Mouse (Mus musculus) mature B cell (primary cell): ENCODE data around the gene Tbxas1.

ENCODE experiments used
- in situ Hi-C: fragments of 300-500 bp; cut with MboI; formaldehyde crosslinking; loops from 2 replicates; pipeline ENCODE4 v1.14.3; 2019

Tbxas1 gene

DNA sequence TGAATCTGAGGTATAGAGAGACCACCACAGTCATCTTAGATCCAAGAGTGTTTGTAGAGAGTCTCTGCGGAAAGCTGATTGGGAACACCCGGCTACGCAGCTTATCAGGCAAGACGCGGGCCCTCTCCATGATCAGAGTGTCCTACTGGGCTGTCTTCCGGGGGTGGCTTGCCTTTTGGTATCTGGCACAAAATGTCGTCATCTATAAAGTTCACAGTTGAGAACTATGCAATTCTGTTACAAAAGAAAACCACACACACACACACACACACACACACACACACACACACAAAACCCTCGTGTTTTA is 46.6 kb downstream of the Tbxas1 start:
- in situ Hi-C loops = loop anchor here (25.0 kb wide), 1 partner anchor 184 kb away; no protein-coding TSS in a partner anchor

DNA sequence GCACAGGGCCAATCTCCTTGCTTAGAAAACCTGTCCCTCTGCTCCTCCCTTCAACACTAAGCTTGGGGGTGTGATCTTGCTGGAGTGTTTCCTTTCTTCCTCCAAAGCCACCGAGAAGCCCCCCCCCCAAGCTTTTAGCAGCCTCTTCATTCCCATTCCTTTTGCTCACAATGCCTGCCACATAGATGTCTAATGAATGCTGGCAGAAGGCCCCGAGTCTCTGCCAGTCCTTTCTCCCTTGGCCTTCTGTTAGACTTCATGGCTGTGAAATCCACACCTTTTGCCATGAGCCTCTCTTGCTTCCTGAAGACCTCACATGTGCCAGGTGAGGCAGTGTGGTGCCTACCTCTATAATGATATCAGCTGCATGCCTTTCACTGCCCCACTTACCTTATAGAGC is 47.3 kb downstream of the Tbxas1 start:
- in situ Hi-C loops = loop anchor here (25.0 kb wide), 1 partner anchor 185 kb away; no protein-coding TSS in a partner anchor

DNA sequence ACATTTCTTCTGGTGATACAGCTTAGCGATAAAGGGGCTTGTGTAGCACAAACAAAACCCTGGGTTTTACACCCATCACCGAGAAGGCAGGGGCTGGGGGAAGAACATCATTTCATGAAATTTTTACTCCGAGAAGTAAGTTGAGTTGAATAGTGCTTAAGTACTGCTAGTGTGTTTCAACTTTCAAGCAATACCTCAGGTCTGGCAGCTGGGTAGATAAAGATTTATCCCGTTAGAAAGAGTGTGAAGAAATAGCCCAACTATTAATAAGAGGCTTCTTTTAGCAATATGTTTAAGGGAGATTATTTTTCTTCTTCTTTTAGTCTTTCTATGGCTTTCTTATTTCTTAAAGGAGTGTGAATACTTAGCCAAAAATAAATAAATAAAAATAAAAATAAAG is 48.2 kb downstream of the Tbxas1 start:
- in situ Hi-C loops = loop anchor here (25.0 kb wide), 1 partner anchor 186 kb away; no protein-coding TSS in a partner anchor

DNA sequence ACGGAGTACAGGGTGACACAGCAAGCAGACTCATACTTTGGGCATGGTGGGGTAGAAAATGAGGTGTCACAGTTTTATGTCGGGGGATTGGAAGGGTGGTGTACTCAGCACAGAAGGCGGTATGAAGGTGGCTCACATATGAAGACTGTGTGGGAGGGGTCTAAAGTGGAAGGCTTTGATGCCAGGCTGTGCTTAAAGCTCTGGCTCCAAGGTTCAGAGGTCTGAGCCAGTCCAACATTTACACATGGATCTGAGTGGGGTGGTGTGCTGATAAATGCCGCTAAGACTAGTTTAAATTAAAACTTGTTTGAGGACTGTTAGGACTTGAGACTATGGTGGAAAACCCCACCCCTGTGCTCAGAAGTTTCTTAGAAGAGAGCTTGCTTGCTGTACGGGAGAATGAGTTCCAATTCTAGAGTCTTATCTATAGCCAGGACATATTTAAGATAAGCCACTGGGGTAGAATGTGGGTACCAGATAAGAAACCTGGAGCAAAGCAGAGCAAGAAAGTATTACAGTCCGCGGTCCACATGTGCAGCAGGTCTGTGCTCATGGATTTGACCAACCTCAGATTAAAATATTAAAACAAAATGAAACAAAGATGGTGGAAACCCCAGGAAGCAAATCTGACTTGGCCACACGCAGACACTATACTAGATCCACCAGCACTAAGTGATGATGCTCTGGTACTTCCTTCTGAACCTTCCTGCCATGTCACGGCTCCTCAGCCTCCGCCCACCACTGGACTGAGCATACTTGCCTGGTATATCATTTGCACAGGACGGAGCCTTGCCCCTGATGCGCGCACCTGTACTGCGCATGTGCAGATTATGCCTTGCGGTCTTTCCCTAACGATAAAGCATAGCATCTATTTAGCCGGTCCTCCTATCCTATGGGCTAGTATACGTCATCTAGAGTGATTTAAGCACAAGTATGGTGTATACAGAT is 48.9 kb downstream of the Tbxas1 start:
- in situ Hi-C loops = loop anchor here (25.0 kb wide), 1 partner anchor 187 kb away; no protein-coding TSS in a partner anchor

DNA sequence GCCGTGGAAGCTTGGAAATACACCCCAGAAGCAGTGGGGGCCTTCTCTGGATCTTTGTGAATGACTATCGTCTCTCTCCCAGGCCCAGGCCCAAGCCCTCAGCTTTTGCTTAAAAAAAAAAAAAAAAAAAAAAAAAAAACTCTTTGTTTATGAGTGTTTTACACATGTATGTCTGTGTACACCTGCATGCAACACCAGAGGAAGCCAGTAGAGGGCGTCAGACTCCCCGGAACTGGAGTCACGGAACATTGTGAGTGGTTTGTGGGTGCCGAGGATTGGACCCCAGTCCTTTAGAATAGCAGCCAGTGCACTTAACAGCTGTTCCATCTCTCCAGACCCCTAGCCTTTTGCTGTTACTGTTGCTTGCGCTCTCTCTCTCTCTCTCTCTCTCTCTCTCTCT is 50.5 kb downstream of the Tbxas1 start:
- in situ Hi-C loops = no loop called here

DNA sequence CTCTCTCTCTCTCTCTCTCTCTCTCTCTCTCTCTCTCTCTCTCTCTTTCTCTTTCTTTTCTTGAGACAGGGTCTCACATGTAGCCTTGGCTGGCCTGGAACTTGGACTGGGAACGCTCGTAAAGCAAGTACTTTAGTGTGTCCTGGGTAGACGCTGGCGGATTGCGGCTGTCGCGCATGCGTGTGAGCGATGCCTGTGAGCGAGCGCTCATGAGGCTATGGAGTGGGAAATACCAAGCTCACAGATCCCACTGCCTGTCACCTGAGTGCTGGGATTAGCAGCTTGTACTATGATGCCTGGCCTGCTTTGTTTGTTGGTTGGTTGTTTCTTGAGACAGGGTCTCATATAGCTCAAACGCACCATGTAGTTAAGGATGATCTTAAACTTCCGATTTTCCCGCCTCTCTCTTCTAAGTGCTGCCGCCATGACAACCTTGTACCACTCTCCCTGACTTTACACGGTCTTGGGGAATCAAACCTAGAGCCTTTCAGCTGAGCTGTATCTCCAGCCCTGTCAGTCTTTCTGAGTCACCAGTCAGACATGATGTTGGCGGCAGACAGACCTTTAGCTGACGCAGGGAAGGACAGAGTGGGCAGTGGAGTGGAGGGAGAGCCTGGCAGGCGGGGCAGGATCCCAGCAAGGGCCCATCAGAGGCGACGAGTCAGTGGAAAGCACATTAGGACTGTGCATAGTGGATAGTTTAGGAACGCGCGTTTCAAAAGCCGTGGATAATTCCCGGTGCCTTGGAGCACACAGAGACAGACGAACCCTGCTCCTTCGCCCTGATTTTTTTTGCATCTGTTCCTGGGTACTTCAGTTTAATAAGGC is 51.1 kb downstream of the Tbxas1 start:
- in situ Hi-C loops = no loop called here

DNA sequence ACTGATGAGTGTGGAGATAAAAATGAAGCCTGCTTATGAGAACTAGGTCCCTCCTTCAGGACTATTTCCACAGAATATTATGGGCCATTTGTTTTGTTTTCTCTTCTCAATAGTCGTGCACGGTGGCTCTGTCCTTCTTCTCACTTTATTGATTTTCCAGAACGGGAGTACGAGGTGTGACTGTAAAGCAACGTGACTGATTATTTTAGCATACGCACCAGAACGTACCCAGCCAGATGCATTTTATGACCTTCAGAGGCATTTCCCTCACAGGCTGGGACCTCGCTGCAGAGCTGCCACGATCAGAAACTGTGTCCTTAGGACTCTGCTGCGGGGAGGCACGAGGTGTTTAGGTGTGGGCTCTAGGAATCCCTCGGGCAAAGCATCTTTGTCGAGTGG is 51.8 kb downstream of the Tbxas1 start:
- in situ Hi-C loops = no loop called here

DNA sequence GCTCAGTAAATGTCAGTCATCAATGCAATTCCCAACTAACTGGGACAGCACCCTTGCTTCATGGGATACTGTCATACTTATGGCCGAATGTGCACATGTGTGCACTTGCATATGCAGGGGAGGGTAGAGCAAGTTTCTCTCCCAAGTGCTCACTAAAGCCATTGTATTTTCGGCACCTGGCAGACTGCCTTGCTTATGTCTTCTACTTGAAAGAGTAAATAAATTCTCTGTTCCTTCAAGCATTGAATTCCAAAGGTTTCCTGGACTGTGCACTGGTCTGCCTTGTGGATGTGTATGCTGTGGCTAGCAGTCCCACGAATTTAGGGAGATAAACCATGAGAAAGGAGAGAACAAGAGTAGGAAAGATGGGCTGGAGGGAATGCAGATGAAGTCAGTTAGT is 53.3 kb downstream of the Tbxas1 start:
- in situ Hi-C loops = no loop called here

DNA sequence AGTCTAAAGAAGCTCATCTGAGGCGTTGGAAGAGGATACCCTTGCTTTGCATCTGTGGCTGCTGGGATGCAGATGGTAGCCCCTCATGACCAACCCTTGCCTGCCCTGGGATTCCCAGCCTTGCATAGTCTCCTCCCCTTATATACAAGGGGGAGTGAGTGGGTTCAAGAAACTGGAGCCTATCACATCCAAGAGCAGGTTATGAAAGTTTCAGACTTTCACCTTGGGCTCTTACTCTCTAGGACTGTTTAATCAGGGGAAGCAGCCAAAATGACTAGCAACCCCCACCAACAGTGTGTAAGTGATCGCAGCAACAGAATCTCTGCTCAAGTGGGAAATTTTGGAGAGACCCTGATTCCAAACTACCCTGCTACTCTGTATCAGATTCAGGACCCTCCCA is 60.8 kb downstream of the Tbxas1 start:
- in situ Hi-C loops = no loop called here

DNA sequence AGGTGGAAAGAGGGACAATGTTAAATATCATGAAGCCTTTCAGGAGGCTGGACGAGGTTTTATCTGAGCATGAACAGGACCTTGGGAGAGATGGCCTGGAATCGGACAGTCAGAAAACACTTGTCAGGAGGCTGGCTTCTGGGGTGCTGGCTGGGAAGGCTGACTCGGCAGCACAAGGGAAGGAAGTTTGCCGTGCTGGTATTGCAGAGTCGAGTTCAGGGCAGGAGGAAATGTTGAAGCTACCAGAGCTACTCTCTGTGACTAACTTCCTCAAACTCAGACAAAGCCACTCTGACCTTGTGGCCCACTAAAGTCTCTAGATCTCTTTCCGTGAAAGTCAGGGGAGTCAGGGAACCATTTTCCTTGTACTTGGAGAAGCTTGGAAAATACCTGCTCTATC is 63.2 kb downstream of the Tbxas1 start:
- in situ Hi-C loops = no loop called here

DNA sequence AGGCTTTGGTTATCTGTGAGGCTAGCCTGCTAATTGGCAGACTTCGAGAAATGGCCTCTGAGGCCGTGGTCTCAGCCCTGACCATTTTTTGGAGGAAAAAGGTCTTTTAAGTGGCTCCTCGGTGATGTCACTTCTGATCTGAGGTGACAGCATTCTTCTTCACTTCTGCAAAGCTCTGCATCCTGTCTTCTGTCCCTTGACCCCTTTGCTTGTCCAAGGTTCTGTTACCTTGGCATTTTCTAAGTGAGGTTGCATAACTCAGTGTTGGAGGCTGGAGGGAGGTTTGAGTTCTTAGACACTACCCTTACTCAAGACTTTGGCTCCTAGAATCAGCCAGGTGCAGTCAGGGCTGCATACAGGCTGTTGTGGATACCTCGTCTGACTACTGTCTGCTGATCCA is 63.9 kb downstream of the Tbxas1 start:
- in situ Hi-C loops = no loop called here

DNA sequence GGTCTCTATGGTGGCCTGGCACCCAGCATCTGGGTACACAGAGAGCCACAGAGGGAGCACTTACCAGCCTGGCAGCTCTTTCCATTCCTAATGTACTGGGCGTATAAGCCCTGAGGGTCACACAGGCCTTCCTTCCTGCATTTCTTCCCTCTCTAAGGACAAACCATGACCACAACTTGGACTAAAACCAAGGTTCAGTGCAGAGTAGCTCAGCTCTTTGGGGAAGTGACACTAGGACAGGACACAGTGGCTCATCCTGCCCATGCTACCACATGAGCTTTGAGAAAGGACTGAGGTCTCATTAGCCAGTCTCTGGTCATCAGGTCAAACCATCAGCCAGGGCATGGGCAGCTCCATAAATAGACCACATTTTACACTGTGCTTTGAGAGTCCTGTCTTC is 65.8 kb downstream of the Tbxas1 start:
- in situ Hi-C loops = no loop called here

DNA sequence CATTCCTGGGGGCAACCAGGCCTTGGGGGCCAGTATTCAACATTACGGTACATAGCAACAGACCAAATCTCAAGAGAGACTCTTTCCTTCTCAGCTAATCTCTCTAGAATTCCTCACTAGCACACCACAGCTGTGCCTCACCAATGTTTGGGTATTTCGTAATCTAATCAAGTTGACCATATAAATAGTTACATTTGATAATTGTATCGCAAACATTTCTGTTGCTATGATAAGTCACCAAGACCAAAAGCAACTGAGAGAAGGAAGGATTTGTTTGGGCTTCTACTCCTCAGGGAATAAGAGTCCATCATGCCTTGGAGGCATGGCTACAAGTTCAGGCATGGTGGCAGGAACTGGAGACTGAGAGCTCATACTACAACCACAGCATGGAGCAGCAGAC is 67.6 kb downstream of the Tbxas1 start:
- in situ Hi-C loops = no loop called here

DNA sequence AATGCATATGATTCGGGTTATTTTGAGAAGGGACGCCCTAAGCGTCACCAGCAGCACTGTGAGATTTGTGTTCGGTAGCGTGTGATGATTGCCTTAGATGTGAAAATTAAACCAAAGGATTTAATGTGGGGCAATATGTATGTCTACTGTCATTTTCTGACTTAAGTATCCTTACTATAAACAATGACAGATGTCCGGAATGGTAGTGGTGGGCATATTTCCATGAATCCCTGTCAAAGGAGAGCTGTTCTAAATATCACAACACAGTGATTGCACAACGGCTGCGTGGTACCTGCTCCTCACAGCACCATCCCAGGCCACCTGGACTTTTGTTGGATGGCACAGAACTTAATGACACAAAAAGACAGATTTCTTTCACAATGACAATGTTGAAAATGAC is 69.2 kb downstream of the Tbxas1 start:
- in situ Hi-C loops = no loop called here

DNA sequence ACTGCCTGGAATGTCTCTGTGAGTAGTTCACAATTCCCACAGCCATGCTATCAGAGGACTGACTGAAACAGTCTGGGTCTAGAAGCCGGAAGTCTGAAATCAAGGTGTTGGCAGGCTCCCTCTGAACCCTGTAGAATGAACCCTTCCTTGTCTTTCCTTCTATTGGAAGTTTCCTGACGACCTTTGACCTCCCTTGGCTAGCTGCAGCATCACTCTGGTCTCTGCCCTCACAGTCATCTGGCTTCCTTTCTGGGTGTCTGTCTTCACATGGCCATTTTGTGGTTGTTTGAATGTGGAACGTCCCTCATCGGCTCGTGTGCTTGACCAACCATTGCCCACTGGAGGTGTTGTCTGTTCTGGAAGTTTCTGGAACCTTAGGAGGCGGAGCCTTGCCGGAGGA is 69.6 kb downstream of the Tbxas1 start:
- in situ Hi-C loops = no loop called here

DNA sequence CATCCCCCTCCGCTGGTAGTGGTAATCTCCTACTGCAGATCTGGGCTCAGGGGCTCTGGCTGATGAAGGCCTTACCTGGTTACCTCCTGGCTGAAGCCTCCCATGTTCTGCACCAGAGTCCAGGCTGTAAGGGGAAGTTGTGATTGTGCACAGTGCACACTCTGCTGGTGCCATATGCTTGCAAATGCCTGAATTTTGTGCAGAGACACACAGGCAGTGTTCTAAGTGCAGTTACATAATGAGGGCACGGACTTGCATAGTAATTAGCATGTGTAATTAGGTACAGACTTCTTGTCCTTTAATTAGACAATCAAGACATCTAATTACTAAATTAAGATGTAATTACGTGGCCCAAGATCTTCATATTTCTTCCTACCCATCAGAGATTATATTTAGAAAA is 70.5 kb downstream of the Tbxas1 start:
- in situ Hi-C loops = no loop called here

DNA sequence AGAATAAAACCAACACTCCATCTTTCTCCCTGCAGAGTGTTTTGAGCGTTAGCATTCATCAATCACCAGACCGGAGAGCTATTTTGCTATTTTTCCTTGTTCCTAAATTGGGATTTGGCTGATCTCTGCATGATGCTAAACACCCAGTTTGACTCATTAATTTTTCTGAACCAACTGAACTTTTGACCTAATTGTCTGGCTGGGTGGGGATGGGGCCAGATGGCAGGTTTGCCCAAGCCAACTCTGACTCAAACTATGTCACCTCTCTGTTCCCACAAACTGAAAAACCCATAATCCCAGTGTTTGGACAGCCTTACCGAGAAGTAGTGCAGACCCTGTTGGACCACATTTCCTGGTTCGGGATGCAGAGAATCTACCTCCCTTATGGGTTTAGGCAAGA is 72.1 kb downstream of the Tbxas1 start:
- in situ Hi-C loops = no loop called here

DNA sequence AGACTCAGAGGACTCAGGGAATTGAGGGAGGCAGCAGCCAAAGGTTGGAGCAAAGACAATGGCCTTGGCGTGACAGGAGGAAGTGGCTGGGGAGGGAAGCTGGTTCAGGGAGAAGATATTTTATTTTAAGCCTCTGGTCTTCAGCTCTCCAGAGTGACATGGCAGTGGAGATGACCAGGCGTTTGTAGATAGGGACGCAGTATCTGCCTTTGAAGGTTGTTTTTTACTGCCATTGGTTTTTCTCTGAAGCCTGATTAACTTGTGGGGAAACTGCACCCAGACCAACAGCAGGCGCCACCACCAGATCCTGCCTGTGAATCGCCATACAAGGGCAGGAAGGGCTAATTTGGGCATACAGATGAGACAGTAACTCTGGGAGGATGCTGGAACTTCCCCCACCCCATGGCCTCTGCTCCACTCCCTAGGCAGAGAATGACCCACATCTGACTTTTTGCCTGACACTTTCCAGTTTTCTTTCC is 74.5 kb downstream of the Tbxas1 start:
- in situ Hi-C loops = no loop called here

DNA sequence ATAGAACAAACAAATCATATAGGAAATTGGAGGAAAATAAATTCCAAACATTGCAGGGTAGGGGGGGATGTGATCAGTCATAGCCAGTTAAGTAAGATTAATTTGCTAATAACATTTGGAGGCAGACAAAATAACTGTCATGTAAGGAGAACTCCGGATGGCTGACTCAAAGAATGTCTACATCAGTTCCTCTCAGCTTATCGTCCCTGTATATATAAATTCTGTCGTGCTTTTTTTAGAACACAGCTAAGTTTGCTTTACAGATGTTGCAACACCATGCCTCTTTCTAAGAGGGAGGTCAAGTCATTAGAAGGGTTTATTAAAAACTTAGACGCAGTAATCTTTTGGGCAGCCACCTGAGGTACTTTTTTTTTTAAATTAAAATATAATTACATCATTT is 75.1 kb downstream of the Tbxas1 start:
- in situ Hi-C loops = no loop called here

DNA sequence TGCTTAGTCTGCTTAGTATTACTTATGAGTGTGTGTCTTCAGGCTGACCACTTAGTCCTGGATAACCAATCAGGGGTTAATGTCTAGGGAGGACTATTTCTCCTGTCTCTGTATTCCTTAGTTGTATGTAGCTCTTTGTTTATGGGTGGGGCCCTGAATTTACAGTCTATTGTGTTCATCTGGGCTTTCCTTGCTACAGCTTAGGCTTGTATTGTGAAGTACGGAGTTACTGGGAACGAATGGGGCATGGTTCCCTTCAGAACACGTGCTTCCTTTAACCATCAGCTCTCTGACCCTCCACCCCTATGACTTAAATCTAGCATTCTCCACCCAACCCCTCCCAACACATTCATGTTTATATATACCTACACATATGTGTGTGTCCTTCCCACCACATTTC is 75.6 kb downstream of the Tbxas1 start:
- in situ Hi-C loops = no loop called here

DNA sequence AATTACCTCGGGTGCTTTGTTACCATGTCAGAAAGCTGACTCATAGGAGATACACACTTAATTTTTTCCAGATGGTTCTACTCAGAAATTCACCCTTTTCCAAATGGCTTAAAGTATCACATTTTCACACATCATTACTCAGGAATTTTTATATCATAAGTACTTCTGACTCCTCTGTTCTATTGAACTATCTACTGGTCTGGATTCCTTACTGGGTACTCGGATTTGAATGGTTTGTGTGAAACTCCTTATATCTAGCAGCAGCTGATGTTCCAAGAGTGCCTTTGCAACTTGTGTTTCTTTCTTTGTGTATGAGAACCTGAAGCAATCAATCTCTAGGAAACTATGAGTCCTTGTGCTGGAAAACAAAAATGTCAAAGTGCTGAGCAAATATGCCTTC is 81.4 kb downstream of the Tbxas1 start:
- in situ Hi-C loops = no loop called here

DNA sequence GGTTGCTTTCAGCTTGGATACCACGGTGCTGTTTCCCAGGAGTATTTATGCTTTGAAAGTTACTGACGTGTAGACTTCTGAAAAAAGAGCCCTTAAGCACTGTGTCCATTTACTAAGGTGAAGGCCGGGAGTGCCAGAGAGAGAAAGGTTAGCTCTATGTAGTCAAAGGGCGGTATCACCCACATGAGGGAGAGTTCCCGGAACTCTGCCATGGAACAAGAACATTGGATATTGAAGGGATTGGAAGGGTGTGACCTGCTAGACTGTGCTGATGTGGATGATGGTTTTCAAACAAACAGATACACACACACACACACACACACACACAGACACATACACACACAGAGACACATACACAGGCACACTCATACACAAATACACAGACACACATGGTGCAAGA is 82.0 kb downstream of the Tbxas1 start:
- in situ Hi-C loops = no loop called here

DNA sequence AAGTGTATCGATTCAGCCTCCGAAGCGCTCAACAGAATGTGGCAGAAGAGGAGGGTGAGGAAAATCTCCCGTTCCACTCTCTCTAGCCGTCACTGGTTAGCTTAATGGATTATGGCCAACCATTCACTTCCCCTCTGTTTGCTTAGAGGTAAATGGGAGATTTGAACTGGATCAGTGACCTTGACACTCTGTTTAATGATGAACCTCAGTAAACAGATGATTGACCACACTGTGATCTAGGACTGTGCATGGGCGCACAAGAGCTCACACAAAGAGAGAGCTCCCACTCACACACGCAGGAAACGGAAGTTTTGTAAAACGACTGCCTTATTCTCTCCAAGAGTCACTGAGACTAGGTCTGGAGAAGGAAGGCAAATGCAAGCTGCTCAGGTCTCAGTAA is 84.3 kb downstream of the Tbxas1 start:
- in situ Hi-C loops = no loop called here
